Mouse (Mus musculus) ES-E14 (cell line): ENCODE data around the gene Ppp1r36. TPM values are rescaled to one million over a fixed set of nuclear protein-coding genes. Genes with fewer than 3 reads are reported as not detected.

Experiments
- DNase-seq: peaks from one replicate; pipeline ENCODE4 v3.0.0-alpha.2; 2013; ENCODE audit warnings: low read depth, low spot score
- H3K27ac ChIP-seq: 2 replicates; pipeline ENCODE4 v1.5.1; 2012; ENCODE audit warnings: low read depth, mild to moderate bottlenecking, low read length, moderate library complexity, mixed read lengths; ENCODE audit not compliant: poor library complexity, insufficient read depth, severe bottlenecking
- H3K36me3 ChIP-seq: 2 replicates; pipeline ENCODE4 v1.6.1; 2012; ENCODE audit warnings: mild to moderate bottlenecking, low read length, moderate library complexity, mixed read lengths; ENCODE audit not compliant: control insufficient read depth, poor library complexity, insufficient read depth, severe bottlenecking
- H3K4me1 ChIP-seq, 2 experiments: fragments of 150-350 bp in 1 of 2; sonication (generic) in 1 of 2; 2 replicates each; pipeline ENCODE4 v1.6.1; 2012; ENCODE audit warnings: low read length in 2 of 2, mild to moderate bottlenecking in 1 of 2, mixed read lengths in 1 of 2; ENCODE audit not compliant: control insufficient read depth in 2 of 2, insufficient read depth in 2 of 2, poor library complexity in 1 of 2
- H3K4me3 ChIP-seq, 2 experiments: fragments of 150-350 bp in 1 of 2; sonication (generic) in 1 of 2; 2 replicates each; pipeline ENCODE4 v1.5.1; 2012; ENCODE audit warnings: low read length in 2 of 2, low read depth in 1 of 2, mild to moderate bottlenecking in 1 of 2, mixed read lengths in 1 of 2; ENCODE audit not compliant: insufficient read depth in 1 of 2, poor library complexity in 1 of 2, severe bottlenecking in 1 of 2
- H3K9ac ChIP-seq: 2 replicates; pipeline ENCODE4 v1.6.1; 2012; ENCODE audit warnings: low read depth, mild to moderate bottlenecking, low read length, mixed read lengths; ENCODE audit not compliant: poor library complexity, insufficient read depth, severe bottlenecking
- H3K9me3 ChIP-seq: fragments of 150-350 bp; sonication (generic); 2 replicates; pipeline ENCODE4 v1.6.1; 2012; ENCODE audit warnings: low read depth, mild to moderate bottlenecking, low read length; ENCODE audit not compliant: control insufficient read depth, insufficient read depth
- CHD2 ChIP-seq: IDR thresholded peaks from 2 replicates; pipeline ENCODE4 v1.6.1; 2014; ENCODE audit warnings: mild to moderate bottlenecking, low read depth, low read length, inconsistent platforms
- HCFC1 ChIP-seq: IDR thresholded peaks from 2 replicates; pipeline ENCODE4 v1.6.1; 2012; ENCODE audit warnings: low read length, inconsistent platforms, borderline replicate concordance; ENCODE audit not compliant: insufficient read depth
- MAFK ChIP-seq: IDR thresholded peaks from 2 replicates; pipeline ENCODE4 v1.6.1; 2014; ENCODE audit warnings: mild to moderate bottlenecking, low read depth, low read length, inconsistent platforms; ENCODE audit not compliant: insufficient read depth
- ZC3H11A ChIP-seq: IDR thresholded peaks from 2 replicates; pipeline ENCODE4 v1.6.1; 2012; ENCODE audit warnings: low read depth, mild to moderate bottlenecking, inconsistent platforms, low read length, borderline replicate concordance
- ZNF384 ChIP-seq: IDR thresholded peaks from 2 replicates; pipeline ENCODE4 v1.6.1; 2012; ENCODE audit warnings: low read depth, low read length, inconsistent platforms
- in situ Hi-C, 2 experiments: fragments of 600-800 bp; cut with MboI; formaldehyde crosslinking; loops; one replicate each; pipeline ENCODE4 v1.15.1; 2025; ENCODE audit warnings: low sequenced_read_pairs in 2 of 2, inconsistent platforms in 1 of 2; ENCODE audit not compliant: unreplicated experiment in 2 of 2
- total RNA-seq: library from RNA; depleted of rRNA; stranded (reverse); fragments of 300-350 nt; gene quantifications from 2 replicates; pipeline ENCODE4 v1.2.3, GENCODE M21; 2012

The Ppp1r36 gene
- total RNA-seq, 1 experiment, result 0.54 TPM

DNA sequence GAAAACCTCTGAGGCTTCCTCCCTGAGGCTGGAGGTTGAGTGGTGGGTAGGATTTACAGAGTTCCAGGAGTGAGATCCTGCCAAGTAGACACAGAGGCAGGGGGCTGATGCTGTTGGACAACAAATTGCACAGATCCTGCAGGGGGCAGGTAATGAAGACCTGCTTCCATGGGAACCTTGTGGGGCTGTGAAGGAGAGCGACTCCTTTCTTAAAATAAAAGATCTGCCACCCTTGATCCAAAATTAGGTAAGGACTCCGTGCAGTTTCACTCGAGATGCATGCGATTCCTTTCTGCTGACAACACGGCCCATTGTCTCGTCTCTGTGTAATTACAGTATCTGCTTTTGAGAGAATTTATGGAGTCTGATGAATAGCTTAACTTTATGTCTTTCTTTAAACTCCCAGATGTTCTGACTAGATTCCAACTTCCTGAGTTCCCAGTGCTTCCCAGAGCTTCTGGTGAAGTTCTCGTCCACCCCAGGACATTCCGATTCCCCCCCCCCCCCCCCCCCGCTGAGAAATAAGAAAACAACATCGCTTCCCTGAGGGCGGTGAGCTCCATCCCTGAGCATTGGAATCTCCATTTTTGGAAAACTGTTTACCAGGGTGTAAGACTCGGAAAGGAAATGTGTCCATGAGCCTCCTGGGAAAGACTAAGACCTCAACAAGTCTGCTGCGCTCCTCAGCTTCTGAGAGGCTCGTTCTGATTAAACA is 61.1 kb downstream of the Ppp1r36 start:
- Histone ChIP-seq H3K4me1 (peaks cover 3 to 16% of the 10 kb centered on the region in 2 experiments; a peak in 2 of 4 replicates), H3K27ac (no peak overlapping the region), H3K36me3 (no peaks in the 10 kb centered on the region), H3K9ac (no peak overlapping the region), H3K9me3 (no peaks in the 10 kb centered on the region), H3K4me3 (no peak overlapping the region)
- no peak for DNase-seq
- TF ChIP-seq HCFC1, result no peak
- no peak for TF ChIP-seq CHD2
- TF ChIP-seq ZNF384, result no peak
- TF ChIP-seq MAFK, result no peak
- TF ChIP-seq ZC3H11A, result no peak
- in situ Hi-C loops, result no loop called here

DNA sequence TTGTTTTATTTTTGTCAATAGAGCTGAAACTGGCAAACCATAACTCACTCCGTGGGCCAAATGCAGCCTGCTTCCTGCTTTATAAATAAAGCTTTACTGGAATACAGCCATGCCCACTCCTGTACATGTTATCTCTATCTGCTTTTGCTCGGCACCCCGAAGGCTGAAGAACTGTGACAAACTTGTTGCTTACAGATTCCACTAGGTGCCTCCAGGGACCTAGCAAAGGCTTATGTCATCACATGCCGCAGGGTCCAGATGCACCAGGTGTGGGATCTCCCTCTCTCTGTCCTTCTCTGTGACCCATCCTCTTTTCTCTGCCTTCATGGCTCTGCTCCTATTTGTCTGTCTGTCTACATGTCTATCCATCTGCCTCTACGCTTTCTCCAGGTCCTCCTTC is 61.8 kb downstream of the Ppp1r36 start:
- in situ Hi-C loops, result no loop called here
- H3K27ac ChIP-seq, result no peak overlapping the region
- H3K4me3 ChIP-seq, result no peak overlapping the region
- H3K9me3 ChIP-seq, result no peaks in the 10 kb centered on the region
- H3K36me3 ChIP-seq, result no peaks in the 10 kb centered on the region
- no peak for DNase-seq
- no peak overlapping the region for H3K9ac ChIP-seq
- H3K4me1 ChIP-seq, result peaks cover 3 to 20% of the 10 kb centered on the region in 2 experiments; a peak in 2 of 4 replicates
- no peak for TF ChIP-seq MAFK
- TF ChIP-seq HCFC1, result no peak
- no peak for TF ChIP-seq ZC3H11A

DNA sequence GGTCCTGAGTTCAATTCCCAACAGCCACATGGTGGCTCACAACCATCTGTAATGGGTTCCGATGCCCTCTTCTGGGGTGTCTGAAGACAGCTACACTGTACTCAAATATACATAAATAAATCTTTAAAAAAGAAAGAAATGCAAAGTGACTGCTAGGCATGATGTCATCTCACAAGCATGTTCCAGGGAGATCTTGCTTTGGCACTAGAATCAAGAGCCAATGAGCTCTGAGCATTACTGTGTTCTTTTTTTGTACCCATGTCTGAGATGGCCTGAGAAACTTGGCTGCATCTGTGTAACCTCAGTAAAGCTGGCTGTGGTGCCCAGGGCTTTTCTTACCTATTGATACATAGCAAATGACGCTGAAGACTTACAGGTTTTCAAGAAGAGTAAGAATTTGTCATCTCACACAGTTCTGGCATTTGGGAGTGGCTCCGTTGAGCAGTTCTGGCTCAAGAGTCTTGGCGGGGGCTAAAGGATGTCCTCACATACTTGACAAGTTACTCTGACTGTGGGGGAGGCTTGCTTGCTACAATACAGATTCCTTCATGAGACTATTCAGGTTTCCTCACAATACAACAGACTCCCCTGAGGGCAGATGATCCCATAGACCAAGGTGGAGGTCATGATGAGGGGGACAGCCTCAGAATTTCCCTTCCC is 62.6 kb downstream of the Ppp1r36 start:
- H3K9me3 ChIP-seq, result no peaks in the 10 kb centered on the region
- TF ChIP-seq ZNF384 (no peak), CHD2 (no peak)
- in situ Hi-C loops, result no loop called here
- no peak overlapping the region for H3K27ac ChIP-seq
- H3K9ac ChIP-seq, result no peak overlapping the region
- H3K36me3 ChIP-seq, result no peaks in the 10 kb centered on the region
- peaks cover 3 to 18% of the 10 kb centered on the region in 2 experiments; a peak in 2 of 4 replicates for H3K4me1 ChIP-seq
- H3K4me3 ChIP-seq, result no peak overlapping the region
- DNase-seq, result no peak

DNA sequence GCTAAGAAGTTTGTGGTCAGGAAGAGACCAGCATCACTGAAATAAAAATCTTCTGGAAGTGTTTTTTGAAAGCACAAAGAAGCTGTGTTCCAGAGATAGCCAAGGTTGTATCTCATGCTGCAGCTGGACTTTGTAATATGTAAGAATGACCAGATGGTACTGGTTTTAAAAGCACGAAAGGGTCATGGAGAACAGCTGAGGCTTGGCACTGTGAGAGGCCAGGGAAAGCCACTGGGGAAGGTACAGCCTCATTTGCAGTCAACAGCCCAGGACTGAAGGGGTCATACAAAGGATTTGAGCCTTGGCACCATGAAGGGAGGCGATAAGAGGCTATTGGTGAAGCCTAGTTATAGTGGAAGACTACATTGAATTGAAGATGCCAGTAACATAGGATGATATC is 65.1 kb downstream of the Ppp1r36 start:
- in situ Hi-C loops, result no loop called here
- no peak for DNase-seq
- Histone ChIP-seq H3K36me3 (no peaks in the 10 kb centered on the region), H3K9ac (no peak overlapping the region), H3K4me1 (peaks cover 3 to 22% of the 10 kb centered on the region in 2 experiments; a peak in 3 of 4 replicates), H3K4me3 (no peak overlapping the region), H3K27ac (no peak overlapping the region), H3K9me3 (no peaks in the 10 kb centered on the region)
- TF ChIP-seq ZNF384, result no peak

DNA sequence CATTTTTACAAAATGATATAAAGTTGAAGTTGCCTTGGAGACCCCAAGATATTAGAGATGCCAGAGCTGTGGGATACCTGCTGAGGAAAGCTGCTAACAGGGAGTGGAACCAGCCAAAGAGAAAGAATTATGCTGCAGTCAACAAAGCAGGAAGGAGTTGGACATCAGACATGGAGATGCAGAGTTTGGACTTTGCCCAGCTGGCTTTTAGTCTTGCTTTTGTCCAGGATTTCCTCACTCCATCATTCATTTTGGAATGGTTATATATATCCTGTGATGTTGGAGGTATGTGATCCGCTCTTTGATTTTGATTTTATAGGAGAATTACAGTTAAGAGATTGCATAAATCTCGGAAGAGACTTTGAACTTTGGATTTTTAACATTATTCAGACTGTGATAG is 65.6 kb downstream of the Ppp1r36 start:
- no peaks in the 10 kb centered on the region for H3K36me3 ChIP-seq
- DNase-seq, result no peak
- H3K9ac ChIP-seq, result no peak overlapping the region
- H3K4me1 ChIP-seq, result peaks cover 3 to 22% of the 10 kb centered on the region in 2 experiments; a peak in 3 of 4 replicates
- H3K27ac ChIP-seq, result no peak overlapping the region
- TF ChIP-seq CHD2 (no peak), HCFC1 (no peak), MAFK (no peak), ZNF384 (no peak), ZC3H11A (no peak)
- no peaks in the 10 kb centered on the region for H3K9me3 ChIP-seq
- no peak overlapping the region for H3K4me3 ChIP-seq
- in situ Hi-C loops, result no loop called here
